Mouse (Mus musculus) heart, postnatal 0 days (tissue): ENCODE data around the gene Nfasc.

Experiments
- CTCF ChIP-seq: IDR thresholded peaks from 2 replicates; pipeline ENCODE4 v1.5.1; 2016; ENCODE audit warnings: antibody characterized with exemption, control low read depth, low read depth
- EP300 ChIP-seq: IDR thresholded peaks from 2 replicates; pipeline ENCODE4 v1.6.1; 2016; ENCODE audit warnings: antibody characterized with exemption, low read depth

DNA sequence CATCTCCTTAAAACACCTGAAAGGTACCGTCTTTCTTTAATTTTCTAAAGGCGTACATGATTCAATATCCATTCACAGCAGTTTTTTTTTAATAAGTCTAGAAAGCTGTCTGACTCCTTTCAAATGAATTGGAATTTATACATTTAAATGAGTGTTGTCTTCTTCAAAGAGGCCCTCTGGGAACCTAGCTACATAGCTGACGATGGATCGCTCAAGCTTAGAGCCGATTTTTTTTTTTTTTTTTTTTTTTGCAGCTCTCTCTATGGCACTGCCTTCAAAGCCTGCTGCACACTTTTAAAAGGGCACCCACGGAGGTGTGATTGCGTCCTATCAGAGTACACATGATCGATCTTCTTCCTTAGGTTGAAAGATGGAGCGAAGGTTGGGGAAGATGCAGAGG, 26.6 kb downstream of the Nfasc start:
- TF ChIP-seq CTCF = no peak
- no peak for TF ChIP-seq EP300
